Comparison of ENCODE assay signal across 8 mouse cellular contexts in genomic region chr8:70841147-70842072, GRCm38 (mm10). TPM values are rescaled to one million over a fixed set of nuclear protein-coding genes. Genes with fewer than 3 reads are reported as not detected.
A peak's percentile ranks its signal among the peaks of the same experiment; 100 is the strongest.
DNase-seq lines count a peak whose midpoint lies in the region; ATAC-seq lines count a peak whose summit lies in the region.

No protein-coding gene starts in this region.

- DNase-seq in adrenal gland, adult 18-20 months (ENCODE audit: low spot score in 2 of 2), result peak; percentile 94 to 95
- peak; percentile 94 to 95 for DNase-seq in cerebellum, postnatal 4 days (ENCODE audit: low spot score in 2 of 2)
- DNase-seq in kidney, adult 18-20 months, result peak; percentile 96
- peak; percentile 87 for DNase-seq in left cerebral cortex, postnatal 4 days
- peak; percentile 86 for DNase-seq in spleen, adult 12 weeks (ENCODE audit: low spot score)

- H3K36me3 ChIP-seq in midbrain, embryonic 13.5 days, result peaks cover 10% of the 10 kb centered on the region; the same call in 1 of the 2 replicates

- WGBS in midbrain, embryonic 13.5 days, result 42% methylated on average over 22 of the region's 22 CpGs

- H3K9ac ChIP-seq in midbrain, embryonic 13.5 days (replicated peaks), result no peak overlapping the region; the same call in 1 of the 2 replicates

- H3K27ac ChIP-seq in midbrain, embryonic 13.5 days, result peak overlapping the region; percentile 51; the same call in 1 of the 2 replicates

- peaks cover 23% of the 10 kb centered on the region for H3K4me1 ChIP-seq in midbrain, embryonic 13.5 days (replicated peaks)

- intact Hi-C loops in left cerebral cortex, postnatal 4 days (cut with DNase I), result loop anchor here (5.0 kb wide), 1 partner anchor 119 kb away; the partner anchor contains the start of gene Pde4c

- peak; percentile 28 for ATAC-seq in granulocyte monocyte progenitor cell, adult 5-6 weeks (replicated peaks; ENCODE audit: poor library complexity, severe bottlenecking)
- ATAC-seq in midbrain, embryonic 13.5 days, result no peak
- ATAC-seq in activated CD4-positive, CD25-positive, alpha-beta regulatory T cell, adult 4 months, result no peak

- no peak overlapping the region for H3K4me2 ChIP-seq in midbrain, embryonic 13.5 days (replicated peaks)

- no peaks in the 10 kb centered on the region for H3K27me3 ChIP-seq in midbrain, embryonic 13.5 days

- H3K4me3 ChIP-seq in midbrain, embryonic 13.5 days (replicated peaks), result no peak overlapping the region

- H3K9me3 ChIP-seq in midbrain, embryonic 13.5 days, result no peaks in the 10 kb centered on the region

RNA-seq across cellular contexts. Expression of gene Arrdc2, which starts 1.9 kb away (rescaled TPM):
- total RNA-seq in adrenal gland, adult 18-20 months (2021), result 1 to 10 TPM; 8.3 to 8.7 TPM
- total RNA-seq in granulocyte monocyte progenitor cell, adult 5-6 weeks (2014; fragmentation: Nextera tagmentation), result 5.0 and 16.1 TPM in 2 replicates
- 4.7 and 8.7 TPM in 2 replicates for total RNA-seq in granulocyte monocyte progenitor cell, adult 5-6 weeks (2017)
- total RNA-seq in left cerebral cortex, postnatal 4 days (2021), result 10 to 100 TPM; 13.0 to 14.9 TPM
- polyA plus RNA-seq in midbrain, embryonic 13.5 days (2015; fragmentation: Nextera tagmentation; extraction: Ambion mirVana), result 7.7 and 10.5 TPM in 2 replicates
- polyA plus RNA-seq in activated CD4-positive, CD25-positive, alpha-beta regulatory T cell, adult 4 months (2017; shearing (Covaris generic)), result 1 to 10 TPM; 3.0 to 6.7 TPM

RNA-seq across cellular contexts. Expression of gene Kcnn1, which starts 21.6 kb away (rescaled TPM):
- 1 to 10 TPM; 2.2 to 2.8 TPM for total RNA-seq in adrenal gland, adult 18-20 months (2021)
- total RNA-seq in granulocyte monocyte progenitor cell, adult 5-6 weeks (2014; fragmentation: Nextera tagmentation), result 0.30 and 0.49 TPM in 2 replicates
- 0.90 and 3.5 TPM in 2 replicates for total RNA-seq in granulocyte monocyte progenitor cell, adult 5-6 weeks (2017)
- total RNA-seq in left cerebral cortex, postnatal 4 days (2021), result 10 to 100 TPM; 29.6 to 48.2 TPM
- polyA plus RNA-seq in midbrain, embryonic 13.5 days (2015; fragmentation: Nextera tagmentation; extraction: Ambion mirVana), result 19.6 and 26.9 TPM in 2 replicates
- polyA plus RNA-seq in activated CD4-positive, CD25-positive, alpha-beta regulatory T cell, adult 4 months (2017; shearing (Covaris generic)), result not detected

RNA-seq across cellular contexts. Expression of gene Ccdc124, which starts 32.3 kb away (rescaled TPM):
- total RNA-seq in adrenal gland, adult 18-20 months (2021), result 10 to 100 TPM; 58.9 to 59.3 TPM
- 19.4 and 22.3 TPM in 2 replicates for total RNA-seq in granulocyte monocyte progenitor cell, adult 5-6 weeks (2014; fragmentation: Nextera tagmentation)
- 35.9 and 38.9 TPM in 2 replicates for total RNA-seq in granulocyte monocyte progenitor cell, adult 5-6 weeks (2017)
- 10 to 100 TPM; 86.2 to 89.3 TPM for total RNA-seq in left cerebral cortex, postnatal 4 days (2021)
- 160 TPM in 2 replicates for polyA plus RNA-seq in midbrain, embryonic 13.5 days (2015; fragmentation: Nextera tagmentation; extraction: Ambion mirVana)
- 100 to 1,000 TPM in 1 of 2 experiments, 10 to 100 TPM in 1; 75.7 to 106 TPM for polyA plus RNA-seq in activated CD4-positive, CD25-positive, alpha-beta regulatory T cell, adult 4 months (2017; shearing (Covaris generic))

RNA-seq across cellular contexts. Expression of gene Il12rb1, which starts 33.2 kb away (rescaled TPM):
- under 1 TPM; 0.66 to 0.77 TPM for total RNA-seq in adrenal gland, adult 18-20 months (2021)
- 0.24 and 0.62 TPM in 2 replicates for total RNA-seq in granulocyte monocyte progenitor cell, adult 5-6 weeks (2014; fragmentation: Nextera tagmentation)
- total RNA-seq in granulocyte monocyte progenitor cell, adult 5-6 weeks (2017), result 0.52 and 1.4 TPM in 2 replicates
- under 1 TPM; 0.20 to 0.22 TPM for total RNA-seq in left cerebral cortex, postnatal 4 days (2021)
- polyA plus RNA-seq in midbrain, embryonic 13.5 days (2015; fragmentation: Nextera tagmentation; extraction: Ambion mirVana), result not detected in 2 replicates
- polyA plus RNA-seq in activated CD4-positive, CD25-positive, alpha-beta regulatory T cell, adult 4 months (2017; shearing (Covaris generic)), result 10 to 100 TPM; 16.5 to 29.5 TPM

RNA-seq across cellular contexts. Expression of gene Mast3, which starts 36.6 kb away (rescaled TPM):
- 10 to 100 TPM; 15.6 to 16.7 TPM for total RNA-seq in adrenal gland, adult 18-20 months (2021)
- total RNA-seq in granulocyte monocyte progenitor cell, adult 5-6 weeks (2014; fragmentation: Nextera tagmentation), result 74.8 and 78.5 TPM in 2 replicates
- 12.4 and 12.5 TPM in 2 replicates for total RNA-seq in granulocyte monocyte progenitor cell, adult 5-6 weeks (2017)
- 10 to 100 TPM; 78.2 to 86.3 TPM for total RNA-seq in left cerebral cortex, postnatal 4 days (2021)
- 14.6 and 18.3 TPM in 2 replicates for polyA plus RNA-seq in midbrain, embryonic 13.5 days (2015; fragmentation: Nextera tagmentation; extraction: Ambion mirVana)
- polyA plus RNA-seq in activated CD4-positive, CD25-positive, alpha-beta regulatory T cell, adult 4 months (2017; shearing (Covaris generic)), result 10 to 100 TPM; 19.0 to 19.4 TPM

Comparison
In these comparisons a context has a peak if more than half of its experiments do, and no peak if none do; other contexts are left out.
1. RNA of gene Kcnn1, which starts 21.6 kb away (total RNA-seq): 29.6 to 48.2 TPM in left cerebral cortex, postnatal 4 days; 0.30 to 3.5 TPM in granulocyte monocyte progenitor cell, adult 5-6 weeks and 2.2 to 2.8 TPM in adrenal gland, adult 18-20 months; every median in the first group is over 4 times any median in the second.
2. Peak in every context shown above with its lines, with median percentiles within 50 percentile points of each other: DNase-seq.